Mouse (Mus musculus) ES-Bruce4 (cell line): ENCODE results near the gene Atg10.

Experiments
- CTCF ChIP-seq: IDR thresholded peaks from one replicate; pipeline ENCODE4 v1.8.1; 2011; ENCODE audit warnings: low read depth, low read length
- EP300 ChIP-seq: IDR thresholded peaks from 2 replicates; pipeline ENCODE4 v1.6.1; 2011; ENCODE audit warnings: low read depth, low read length; ENCODE audit not compliant: insufficient read depth
- POLR2A ChIP-seq: IDR thresholded peaks from one replicate; pipeline ENCODE4 v1.8.1; 2011; ENCODE audit warnings: low read length; ENCODE audit not compliant: insufficient read depth

DNA sequence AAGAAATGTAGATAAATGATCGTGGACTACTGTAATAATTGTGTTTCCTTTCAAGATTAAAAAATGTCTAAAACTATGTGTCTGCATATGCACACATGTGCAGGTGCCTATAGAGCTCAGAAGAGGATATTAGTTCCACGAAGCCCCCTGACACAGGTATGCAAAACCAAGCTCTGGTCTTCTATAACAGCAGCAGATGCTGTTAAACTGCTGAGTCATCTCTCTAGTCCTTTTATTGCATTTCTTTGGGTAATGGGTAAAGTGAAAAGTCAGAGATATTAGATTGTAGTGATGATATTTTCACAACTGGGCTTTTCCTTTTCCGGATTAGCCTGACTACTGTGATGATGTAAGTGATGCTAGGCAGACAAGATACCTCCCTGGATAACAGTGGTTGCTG is 28.6 kb upstream of the Atg10 start:
- TF ChIP-seq POLR2A (no peak), CTCF (no peak), EP300 (no peak)
